Mouse (Mus musculus): ENCODE data around the gene Kpna6.

Kpna6 gene

GRCm38 (mm10) chr4:129618031-129618430 lies 54.5 kb downstream of the Kpna6 start:
- DNase-seq (ENCODE audit: low spot score): no peak

- no peak for DNase-seq (ENCODE audit: low spot score)
Measured at GRCm38 (mm10) chr4:129617121-129617641, 55.4 kb downstream of the Kpna6 start.

- DNase-seq (ENCODE audit: low spot score): no peak
Measured at GRCm38 (mm10) chr4:129616631-129617030, 55.9 kb downstream of the Kpna6 start.

- no peak for DNase-seq (ENCODE audit: low spot score)
Measured at GRCm38 (mm10) chr4:129615801-129616290, 56.7 kb downstream of the Kpna6 start.

GRCm38 (mm10) chr4:129614093-129614492 lies 58.5 kb downstream of the Kpna6 start, which contains the start of gene Dcdc2b:
Dcdc2b (minus strand) TSS chr4:129614257.
- DNase-seq (ENCODE audit: low spot score): no peak

- DNase-seq (ENCODE audit: low spot score): no peak
Measured at GRCm38 (mm10) chr4:129610472-129610871, 62.1 kb downstream of the Kpna6 start.

GRCm38 (mm10) chr4:129610026-129610425 lies 62.5 kb downstream of the Kpna6 start:
- DNase-seq (ENCODE audit: low spot score): no peak

- DNase-seq (ENCODE audit: low spot score): no peak
Measured at GRCm38 (mm10) chr4:129609139-129609631, 63.4 kb downstream of the Kpna6 start.

GRCm38 (mm10) chr4:129608426-129609025 lies 64.0 kb downstream of the Kpna6 start:
- peak; percentile 95 for DNase-seq (ENCODE audit: low spot score)

GRCm38 (mm10) chr4:129600233-129601158 lies 72.1 kb downstream of the Kpna6 start, which contains the start of the genes Eif3i and Tmem234:
Eif3i (minus strand) TSS chr4:129600648.
Tmem234 (plus strand) TSS chr4:129600668.
- DNase-seq (ENCODE audit: low spot score): peak; percentile 90
